Mouse (Mus musculus): Measurements from ENCODE around the gene Rnaseh1.

Gene Rnaseh1

GRCm38 (mm10) chr12:28708154-28708553, 58.8 kb downstream of the Rnaseh1 start:
- no peak for DNase-seq (ENCODE audit: extremely low read depth, low read depth, low spot score)

All from fat pad, adult 2 months (tissue).